Mouse (Mus musculus) urinary bladder, postnatal 10 days (tissue): ENCODE data around the gene Gm20458.

Source experiments
- DNase-seq: peaks from one replicate; pipeline ENCODE4 v3.0.0; 2022; ENCODE audit warnings: low spot score

Gene Gm20458

DNA sequence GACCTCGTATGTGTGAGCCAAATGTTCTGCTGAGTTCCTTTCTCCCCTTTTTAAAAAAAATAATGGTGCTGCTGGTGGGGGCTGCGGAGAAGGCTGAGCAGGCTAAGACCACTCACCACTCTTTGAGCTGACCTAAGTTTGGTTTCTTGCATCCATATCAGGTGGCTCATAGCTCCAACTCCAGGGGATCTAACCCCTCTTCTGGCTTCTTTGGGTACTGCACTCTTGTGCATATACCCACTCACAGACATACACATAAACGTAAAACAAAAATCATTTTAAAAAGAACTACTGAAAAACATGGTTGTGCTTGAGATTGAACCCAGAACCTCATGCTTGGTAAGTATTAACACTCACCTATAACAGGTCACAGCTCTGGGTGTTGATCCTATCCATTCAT, 44.2 kb downstream of the Gm20458 start:
- DNase-seq = no peak

DNA sequence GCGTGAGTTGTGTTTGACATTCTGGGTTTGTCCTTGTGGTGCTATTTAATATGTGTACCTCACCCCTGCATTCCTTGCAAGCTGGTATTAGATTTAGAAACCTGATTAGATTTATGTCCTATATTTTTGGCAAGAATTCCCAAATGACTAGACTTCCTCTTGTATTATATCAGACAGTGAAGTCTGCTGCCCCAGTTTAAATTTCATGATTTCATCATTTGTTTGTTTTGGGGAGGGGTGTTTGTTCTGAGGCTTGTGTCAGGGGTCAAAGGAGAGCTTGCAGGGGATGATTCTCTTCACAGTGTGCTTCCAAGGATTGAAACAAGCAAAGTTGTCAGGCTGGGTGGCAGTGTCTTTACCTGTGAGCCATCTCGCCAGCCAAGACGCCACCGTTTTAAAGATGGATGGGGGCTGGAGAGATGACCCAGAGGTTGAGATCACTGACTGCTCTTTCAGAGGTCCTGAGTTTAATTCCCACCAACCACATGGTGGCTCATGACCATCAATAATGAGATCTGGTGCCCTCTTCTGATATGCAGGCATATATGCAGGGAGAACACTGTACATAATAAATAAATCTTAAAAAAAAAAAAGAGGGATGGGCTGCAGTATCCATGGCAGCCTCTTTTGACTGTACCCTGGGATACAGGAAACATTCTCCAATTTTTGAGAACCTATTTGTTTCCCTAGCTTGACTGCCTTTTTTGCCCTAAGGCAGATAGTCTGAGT, 45.0 kb downstream of the Gm20458 start:
- DNase-seq = no peak

DNA sequence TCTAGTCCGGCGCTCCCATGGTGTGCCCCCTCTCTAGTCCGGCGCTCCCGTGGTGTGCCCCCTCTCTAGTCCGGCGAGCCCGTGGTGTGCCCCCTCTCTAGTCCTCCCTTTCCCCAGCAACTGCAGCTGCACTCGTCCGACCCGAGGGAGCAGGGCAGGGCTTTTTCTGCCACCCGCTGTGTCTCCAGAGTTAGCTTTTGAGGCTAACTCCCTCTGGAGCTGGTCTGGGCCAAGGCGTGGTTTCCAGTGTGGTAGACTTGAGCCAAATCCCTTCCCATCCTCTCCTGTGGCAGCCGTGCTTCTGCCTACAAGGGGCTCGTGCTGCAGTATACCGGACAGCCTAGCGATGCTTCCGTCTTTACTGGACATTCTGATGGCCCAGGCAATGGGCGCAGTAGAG, 47.0 kb downstream of the Gm20458 start:
- DNase-seq = no peak

DNA sequence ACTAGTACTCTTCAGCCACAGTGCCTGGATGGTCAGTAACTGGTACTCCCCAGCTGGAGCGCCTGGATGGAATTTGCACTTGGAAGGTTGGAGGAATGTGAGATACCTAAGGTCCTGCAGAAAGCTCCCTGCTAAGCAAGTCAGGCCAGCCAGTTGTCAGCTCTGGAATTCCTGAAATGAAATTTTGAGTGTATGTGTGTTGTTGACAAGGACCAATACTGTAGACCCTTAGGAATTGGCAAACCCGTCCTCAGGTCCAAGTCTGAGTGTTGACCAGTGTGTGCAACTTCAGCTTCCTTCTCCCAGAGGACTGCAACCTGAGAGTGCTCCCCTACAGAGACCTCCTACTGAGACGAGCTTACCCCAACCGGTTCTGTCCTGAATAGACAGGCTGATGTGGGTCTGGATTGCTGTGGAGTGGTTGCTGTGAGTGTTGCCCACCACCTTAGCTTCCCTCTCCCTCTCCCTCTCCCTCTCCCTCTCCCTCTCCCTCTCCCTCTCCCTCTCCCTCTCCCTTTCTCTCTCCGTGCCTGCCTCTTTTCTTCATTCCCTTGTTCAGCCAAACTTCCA, 49.9 kb downstream of the Gm20458 start:
- no peak for DNase-seq

DNA sequence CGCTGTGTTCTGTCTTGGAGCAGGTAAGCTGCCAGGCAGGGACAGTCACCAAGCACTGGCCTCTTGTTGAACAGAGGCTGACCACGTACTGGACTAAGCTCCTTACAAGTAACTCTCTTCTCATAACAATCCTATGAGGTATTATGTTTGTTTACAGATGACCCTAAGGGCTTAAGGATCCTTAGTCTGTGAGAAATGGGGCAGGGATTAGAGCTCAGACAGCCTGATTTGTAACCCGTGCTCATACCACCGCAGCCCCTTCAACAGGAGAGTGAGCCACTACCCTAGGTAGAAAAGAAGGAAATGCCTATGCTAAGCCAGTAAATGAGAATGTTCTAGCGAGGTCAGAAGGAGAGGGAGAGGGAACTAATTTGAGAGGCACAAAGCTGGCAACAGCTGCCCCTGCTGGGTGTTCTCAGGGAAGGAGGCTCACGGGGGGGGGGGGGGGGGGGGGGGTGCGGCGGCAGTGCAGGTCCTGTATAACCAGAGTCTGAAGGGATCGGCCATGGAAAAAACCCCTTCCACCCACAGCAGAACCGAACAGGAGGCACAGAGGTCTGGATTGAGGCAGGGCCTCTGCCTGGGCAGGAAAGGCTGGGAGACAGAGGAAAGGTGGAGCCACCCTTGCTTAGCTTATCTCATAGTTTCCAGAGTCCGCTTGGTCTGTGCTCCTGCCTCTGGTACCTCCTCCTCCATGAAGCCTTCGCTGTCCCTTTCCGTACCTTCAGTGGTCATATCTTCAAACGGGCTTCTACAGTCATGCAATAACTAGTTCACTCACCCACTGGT, 51.5 kb downstream of the Gm20458 start:
- no peak for DNase-seq

DNA sequence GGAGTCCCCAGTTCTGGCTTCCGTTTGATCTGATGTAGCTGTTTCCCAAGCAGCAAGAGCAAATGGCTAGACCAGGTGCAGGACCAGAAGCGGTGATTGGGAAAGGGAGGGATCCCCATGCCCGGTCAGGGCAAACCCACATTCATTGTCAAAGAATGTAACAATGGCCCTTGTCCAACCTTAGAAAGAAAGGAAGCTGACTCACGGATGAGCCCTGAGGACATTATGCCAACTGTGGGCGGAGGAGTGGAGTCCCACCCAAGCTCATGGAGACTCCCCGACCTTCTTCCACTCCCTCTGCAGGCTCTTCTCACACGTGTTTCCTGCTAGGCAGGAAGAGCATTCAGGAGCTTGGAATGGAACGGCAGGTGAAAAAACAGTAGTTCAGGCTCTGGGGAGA, 52.6 kb downstream of the Gm20458 start:
- no peak for DNase-seq

DNA sequence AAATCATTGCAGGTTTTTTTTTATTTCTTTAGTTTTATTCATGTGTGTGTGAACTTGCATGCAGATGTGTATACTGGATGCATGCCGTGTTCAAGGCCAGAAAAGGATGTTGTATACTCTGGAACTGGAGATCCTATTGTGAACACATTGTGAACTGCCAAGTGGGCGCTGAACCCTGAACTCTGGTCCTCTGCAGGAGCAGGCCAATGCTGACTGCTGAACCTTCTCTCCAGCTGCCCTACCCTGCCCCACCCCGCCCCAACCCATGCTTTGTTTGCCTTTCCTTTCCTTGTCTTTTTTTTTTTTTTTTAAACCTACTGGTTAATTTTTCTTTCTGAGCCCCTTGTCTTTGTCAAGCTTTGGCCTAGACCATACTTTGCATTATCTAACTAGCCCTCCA, 54.1 kb downstream of the Gm20458 start:
- DNase-seq = no peak

DNA sequence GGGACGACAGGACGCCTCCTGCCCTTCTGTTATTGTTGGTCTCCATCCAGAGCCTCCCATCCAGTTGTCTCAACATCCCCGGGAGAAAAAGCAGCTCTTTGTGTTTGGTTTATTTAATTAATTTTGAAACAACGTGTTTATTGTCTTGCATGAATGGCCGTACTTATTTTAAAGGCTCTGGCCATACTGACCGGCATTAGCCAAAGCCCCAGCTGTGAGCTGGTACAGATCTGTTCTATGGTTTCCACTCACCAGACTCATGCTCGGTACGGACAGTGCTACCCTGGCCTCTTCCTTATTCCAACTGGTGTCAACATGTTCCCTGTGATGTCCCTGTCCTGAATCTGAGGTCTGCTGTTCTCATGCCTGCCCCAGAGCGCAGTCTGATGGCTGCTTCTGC, 55.1 kb downstream of the Gm20458 start:
- DNase-seq = no peak

DNA sequence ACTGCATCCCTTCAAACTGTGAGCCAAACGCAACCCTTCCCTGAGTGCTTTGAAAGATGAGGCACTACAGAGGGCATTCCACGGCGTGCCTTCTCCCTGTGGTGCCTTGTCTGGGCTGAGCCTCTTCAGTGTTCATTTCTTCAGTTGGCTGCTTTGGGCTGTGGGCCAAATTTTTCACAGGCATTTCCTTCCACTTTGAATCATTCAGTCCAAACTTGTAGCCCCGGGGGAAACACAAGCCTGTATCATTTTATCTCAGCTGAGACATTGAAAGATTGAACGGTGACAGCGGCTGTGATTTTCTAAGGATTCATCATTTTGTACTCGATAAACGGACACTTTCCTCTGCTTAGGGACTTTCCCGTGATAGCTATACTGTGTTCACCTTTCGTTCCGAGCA, 55.8 kb downstream of the Gm20458 start:
- DNase-seq = no peak

DNA sequence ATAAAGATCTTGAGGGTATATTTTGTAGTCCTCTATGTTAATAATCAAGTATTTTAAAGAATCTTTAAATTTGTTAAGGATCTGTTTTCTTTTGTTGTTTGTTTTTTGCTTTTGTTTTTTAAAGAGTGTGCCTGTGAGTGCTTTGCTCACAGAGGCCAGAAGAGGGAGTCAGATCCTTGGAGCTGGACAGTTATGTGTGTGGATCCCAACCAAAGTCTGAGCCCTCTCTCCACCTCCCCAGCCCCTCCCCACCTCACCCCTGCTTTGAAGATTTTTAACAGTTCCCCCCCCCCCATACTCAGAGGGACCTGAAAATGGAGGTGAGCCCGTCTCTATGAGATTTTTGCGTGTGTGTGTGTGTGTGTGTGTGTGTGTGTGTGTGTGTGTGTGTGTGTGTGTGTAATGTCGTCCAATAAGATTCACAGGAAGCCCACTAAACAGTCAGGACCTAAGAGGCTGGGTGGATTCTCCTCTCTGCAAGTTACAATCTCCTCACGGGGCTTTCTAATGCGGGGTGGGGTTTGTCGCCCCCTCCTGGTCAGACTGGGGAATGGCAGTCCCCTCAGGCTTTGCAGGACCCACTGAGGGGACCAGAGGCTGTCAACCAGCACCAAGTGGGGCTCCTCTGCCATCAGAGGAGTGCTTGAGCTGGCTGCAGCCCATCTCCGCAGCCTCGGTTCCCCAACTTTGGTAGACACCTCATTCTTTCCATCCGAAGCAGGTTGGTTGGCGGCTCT, 56.9 kb downstream of the Gm20458 start:
- DNase-seq = no peak

DNA sequence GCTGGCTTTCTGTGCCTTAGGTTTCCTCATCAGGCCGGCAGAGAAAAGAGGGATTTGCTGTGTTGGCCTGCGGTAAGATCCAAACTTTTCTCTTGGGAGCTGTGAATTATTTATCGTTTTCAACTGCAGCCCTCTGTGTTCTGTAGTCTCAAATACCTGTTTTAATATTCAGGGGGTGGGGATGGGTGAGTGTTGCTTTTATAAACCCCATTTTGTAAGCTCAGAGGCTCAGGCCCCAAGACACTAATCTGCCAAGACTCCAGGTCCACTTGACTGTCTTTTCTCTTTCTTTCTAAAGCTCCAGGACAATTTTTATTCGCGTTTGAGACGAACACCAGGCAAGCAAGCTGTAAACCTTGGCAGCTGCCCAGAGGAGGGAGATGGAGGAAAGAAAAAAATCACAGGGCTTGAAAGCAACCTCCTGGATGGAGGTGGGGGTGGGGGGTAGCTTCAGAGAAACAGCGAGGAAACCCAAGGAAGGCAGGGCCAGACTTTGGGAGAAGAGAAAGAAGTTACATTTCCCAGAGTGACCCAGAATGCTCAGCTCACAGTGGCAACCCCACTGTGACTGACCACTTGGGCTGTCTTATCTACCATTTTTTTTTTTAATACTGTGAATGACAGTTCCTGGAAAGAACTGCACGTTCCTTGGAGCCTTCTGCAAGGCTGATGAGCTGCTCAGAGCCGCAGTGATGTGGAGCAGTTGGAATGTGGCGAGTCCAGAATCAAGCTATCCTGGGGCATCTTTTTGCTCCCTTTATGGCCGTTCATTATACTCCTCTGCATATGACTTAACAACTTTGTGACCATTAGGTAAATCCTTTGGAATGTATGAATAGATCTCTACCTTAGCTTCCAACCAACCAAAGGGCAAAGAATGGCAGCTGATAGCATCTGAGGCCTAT, 57.8 kb downstream of the Gm20458 start:
- DNase-seq = no peak

DNA sequence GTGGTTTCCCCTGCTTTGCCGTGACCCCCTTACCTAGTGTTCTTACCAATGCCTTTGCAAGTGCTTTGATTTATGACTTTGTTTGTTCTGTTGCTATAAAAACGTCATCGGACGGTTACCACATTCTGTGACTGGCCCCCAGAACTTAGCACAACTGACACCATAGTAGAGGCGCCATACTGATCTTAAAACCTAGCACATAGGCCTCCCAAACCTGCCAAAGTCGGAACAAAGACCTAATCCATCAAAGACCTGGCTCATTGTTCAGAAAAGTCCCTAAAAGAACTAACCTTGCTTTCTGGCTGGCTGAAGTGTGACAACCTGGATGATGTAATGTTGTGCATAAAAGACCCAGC, 58.4 kb downstream of the Gm20458 start:
- no peak for DNase-seq

DNA sequence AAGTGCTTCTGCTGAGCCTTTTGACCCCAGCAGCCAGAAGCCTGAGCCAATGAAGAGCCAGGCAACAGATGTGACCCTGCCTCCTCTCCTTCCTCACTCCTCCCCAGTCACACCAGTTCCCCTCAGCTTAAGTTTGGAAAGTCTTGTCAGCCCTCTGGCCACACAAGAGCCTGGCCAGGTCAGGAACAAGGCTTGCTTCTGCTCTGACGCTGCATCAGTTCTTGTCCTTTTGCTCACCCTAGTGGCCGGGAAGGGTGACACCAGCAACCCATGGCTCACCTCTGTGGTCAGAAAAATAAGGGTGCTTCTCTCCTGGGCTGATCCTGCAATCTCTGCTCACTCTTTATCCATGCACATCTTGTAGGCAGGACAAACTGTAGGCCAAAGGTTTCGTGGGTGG, 60.0 kb downstream of the Gm20458 start:
- DNase-seq = no peak

DNA sequence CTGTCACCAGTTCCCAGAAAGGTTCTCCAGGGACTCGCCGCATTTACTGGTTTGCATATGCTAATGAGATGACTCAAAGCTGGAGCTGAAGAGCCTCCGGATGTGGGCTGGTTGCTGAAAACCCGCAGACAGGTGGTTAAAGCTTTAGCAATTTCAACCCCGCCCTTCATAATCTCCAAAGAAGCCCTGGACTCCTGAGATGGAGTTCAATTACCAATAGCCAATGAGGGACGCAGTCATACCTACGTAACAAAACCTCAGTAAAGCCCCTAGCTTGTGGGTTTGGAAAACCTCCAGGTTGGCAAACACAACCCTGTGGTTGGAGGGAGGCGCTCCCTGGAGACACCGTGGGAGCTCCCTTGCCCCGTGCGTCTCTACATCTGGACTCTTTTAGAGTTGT, 61.1 kb downstream of the Gm20458 start:
- DNase-seq = no peak

DNA sequence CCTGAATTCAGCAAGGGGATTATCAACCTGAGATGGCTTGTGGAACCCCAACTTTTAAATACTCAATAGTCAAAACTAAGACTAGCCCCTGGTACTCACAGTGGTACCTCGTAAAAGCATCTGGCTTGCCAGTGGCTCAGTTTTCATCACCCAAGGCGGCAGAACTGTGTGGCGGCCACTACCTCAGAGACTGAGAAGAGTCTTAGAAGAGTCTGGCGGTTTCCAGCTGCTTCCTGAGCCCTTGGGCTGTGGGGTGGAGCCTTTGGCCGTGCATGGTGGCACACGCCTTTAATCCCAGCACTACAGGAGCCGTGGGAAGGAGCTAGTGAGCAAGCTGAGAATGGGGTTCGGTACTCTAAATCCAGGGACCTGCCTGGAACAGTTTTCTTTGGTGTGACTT, 61.5 kb downstream of the Gm20458 start:
- DNase-seq = no peak

DNA sequence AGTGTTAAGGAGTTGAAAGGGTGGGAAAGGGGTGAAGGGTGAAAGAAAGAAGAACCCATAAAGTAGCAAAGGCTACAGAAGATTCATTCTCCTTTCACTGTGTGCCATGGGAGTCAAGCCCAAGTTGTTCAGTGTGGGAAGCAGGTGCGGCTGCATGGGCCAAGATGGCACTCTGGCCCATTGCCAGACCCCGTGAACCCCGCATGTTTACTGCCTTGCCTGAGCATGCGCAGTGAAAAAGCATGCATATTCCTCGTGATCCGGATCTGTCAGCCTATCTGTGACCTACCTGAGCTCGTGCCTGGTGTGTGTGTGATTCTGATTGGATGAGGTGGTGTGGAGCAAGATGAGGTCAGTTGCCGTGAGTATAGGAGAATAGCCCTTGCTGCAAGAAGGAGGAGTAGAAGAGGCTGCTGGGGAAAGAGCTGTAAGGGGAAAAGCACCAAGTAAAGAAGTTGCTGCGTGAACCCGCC, 62.6 kb downstream of the Gm20458 start:
- no peak for DNase-seq

DNA sequence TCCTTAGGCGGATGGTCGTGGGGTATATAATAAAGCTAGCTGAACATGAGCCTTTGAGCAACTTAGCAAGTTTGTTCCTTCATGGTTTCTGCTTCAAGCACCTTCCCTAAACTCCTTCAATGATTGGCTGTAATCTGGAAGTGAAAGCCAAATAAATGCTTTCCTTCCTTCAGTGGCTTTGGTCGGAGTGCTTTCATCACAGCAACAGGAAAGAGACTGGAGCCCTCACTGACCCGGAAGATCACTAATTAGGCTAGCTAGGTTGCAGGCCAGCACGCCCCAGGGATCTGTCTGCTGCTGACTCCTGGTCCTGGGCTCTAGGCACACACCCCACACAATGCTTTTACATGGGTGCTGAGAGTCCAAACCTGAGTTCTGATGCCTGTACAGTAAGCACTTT, 67.8 kb downstream of the Gm20458 start:
- no peak for DNase-seq

DNA sequence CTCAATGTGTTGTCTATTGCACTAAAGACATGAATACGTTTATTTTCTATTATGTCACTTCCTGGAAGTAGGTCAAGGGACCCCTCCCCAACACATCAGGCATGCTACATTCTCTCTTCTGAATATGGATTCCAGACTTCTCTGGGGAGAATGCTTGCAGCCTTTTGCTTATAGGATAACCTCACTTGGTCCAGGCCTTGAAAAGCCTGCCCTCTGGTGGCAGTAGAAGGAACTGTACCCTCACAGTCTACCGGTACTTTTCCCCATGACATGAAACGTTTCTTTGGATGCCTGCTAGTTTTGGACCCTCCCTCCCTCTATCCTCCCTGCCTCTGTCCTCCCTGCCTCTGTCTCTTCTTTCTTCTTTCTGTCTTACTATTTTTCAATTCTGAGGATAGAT, 70.4 kb downstream of the Gm20458 start:
- no peak for DNase-seq

DNA sequence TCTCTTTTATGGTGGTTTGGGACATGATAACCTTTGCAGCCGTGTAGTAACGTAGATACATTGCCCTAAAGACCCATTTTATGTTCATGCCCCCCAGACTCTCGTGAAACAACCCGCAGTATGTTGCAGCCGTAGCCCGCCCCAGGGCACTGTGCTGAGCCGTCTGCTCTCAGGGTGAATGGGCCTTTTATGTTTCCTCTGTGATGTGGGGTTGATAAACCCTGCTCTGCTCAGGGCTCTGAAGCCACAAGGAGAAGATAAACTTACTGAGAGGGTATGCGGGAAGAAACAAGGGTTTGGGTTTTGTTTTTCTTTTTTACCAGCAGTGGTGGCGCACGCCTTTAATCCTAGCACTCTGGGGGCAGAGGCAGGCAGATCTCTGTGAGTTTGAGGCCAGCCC, 73.5 kb downstream of the Gm20458 start:
- no peak for DNase-seq

DNA sequence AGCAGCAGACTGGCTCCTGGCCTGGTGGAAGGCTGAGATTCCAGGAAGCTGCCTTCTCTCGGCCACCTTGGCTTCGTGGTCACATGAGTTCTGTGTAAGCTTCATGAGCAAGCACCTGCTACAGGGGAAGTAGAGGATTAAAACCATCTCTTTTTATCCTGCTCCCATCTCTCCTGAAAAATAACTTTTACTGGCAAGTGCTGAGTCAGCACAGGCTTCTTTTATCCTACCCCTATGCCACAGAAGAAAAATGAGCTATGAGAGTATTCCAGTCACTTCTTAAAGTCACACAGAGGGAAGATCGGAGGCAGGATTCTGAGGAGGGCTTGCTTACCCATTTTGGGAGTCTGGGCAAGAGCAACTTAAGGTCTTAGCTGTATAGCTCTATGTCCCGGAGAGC, 76.2 kb downstream of the Gm20458 start:
- DNase-seq = no peak
